Mouse (Mus musculus): ENCODE measurements around the gene Prrc2a.

Prrc2a gene

DNA sequence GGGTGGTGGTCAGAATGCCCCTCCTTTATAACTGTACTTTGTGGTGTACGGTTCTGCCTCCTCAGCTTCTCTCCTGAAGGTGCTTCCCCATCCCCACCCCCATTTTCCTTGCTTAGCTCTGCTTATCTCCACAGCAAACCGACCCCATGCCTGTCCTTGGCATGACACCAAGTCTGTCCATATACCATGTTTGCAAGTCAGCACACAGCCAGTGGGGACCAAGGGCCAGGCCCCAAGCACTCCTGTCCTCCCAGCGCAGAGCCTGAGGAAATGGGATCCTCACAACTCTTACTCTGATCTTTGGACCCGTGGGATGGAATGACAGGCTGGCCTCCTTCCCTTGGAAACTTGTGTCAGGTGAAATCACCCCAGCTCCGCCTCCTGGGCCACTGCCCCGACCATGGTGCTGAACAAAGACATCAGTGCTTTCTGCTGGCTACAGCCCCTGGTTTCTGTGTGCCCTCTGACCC, 61.4 kb downstream of the Prrc2a start:
- DNase-seq (ENCODE audit: low spot score) = no peak

DNA sequence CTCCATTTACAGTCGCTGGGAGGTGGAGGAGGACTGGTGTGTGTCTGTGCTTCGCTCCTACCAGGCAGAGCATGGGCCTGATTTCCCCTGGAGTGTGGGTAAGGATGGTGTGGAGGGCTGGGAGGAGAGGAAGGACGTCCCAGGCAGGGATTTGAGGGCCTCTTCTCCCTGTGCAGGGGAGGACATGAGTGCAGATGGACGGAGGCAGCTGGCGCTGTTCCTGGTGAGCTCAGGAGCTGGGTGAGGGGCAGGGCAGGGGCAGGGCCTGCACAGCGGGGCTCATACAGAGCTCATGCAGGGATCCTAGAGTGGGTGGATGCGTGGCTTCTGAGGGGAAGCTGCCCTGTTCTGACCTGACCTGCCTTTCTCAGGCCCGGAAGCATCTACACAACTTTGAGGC, 62.4 kb downstream of the Prrc2a start:
- DNase-seq (ENCODE audit: low spot score) = no peak

GRCm38 (mm10) chr17:35101161-35101560, 63.5 kb downstream of the Prrc2a start:
- no peak for DNase-seq (ENCODE audit: low spot score)

- DNase-seq (ENCODE audit: low spot score) = no peak
Observed at GRCm38 (mm10) chr17:35100196-35100765, 64.4 kb downstream of the Prrc2a start.

Data from layer of hippocampus, adult 11-12 months (tissue).